Mouse (Mus musculus): Measurements from ENCODE around the gene Pex5l. TPM values are rescaled to one million over a fixed set of nuclear protein-coding genes. Genes with fewer than 3 reads are reported as not detected.

Gene Pex5l
- polyA plus RNA-seq, 1 experiment: 0.04 TPM

DNA sequence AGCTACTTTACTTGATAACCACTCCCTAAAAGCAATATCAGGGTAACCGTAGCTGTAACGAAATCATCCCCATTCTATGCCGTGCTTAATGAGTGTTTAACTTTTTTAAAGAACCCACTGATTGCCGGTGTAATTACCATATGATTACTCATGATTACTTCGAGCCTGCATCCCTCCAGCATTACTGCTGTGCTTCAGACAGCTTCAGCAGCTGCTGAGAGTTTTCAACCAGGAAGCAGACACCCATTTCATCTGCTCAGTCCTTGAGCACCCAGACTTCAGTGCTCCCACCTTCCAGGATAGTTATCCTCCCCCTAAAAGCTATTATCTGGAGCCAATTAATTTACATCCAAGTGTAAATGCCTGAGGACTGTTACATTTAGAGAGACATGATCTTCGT, 218.9 kb downstream of the Pex5l start:
- TF ChIP-seq POLR2AphosphoS2 (IDR thresholded peaks at IDR 0.05; ENCODE audit: insufficient read length, low read depth) (no peak), MYOD1 (IDR thresholded peaks at IDR 0.05; ENCODE audit: control insufficient read depth in 1 of 3, insufficient read length in 2 of 3, low read depth in 2 of 3) (no peak), CEBPB (IDR thresholded peaks at IDR 0.05; ENCODE audit: insufficient read depth, poor library complexity, severe bottlenecking) (no peak), TCF12 (IDR thresholded peaks at IDR 0.05; ENCODE audit: insufficient read depth, poor library complexity, severe bottlenecking) (no peak), E2F4 (IDR thresholded peaks at IDR 0.05; ENCODE audit: insufficient read depth) (no peak), MAX (IDR thresholded peaks at IDR 0.05; ENCODE audit: low read depth) (no peak), TCF3 (IDR thresholded peaks at IDR 0.05; ENCODE audit: insufficient read length, low read depth) (no peak), USF1 (IDR thresholded peaks at IDR 0.05; ENCODE audit: low read depth) (no peak), SRF (IDR thresholded peaks at IDR 0.05; ENCODE audit: control insufficient read depth, insufficient read length, low read depth) (no peak), POLR2A (IDR thresholded peaks at IDR 0.05; ENCODE audit: insufficient read length, low read depth) (no peak), MYOG (IDR thresholded peaks at IDR 0.05; ENCODE audit: control insufficient read depth in 1 of 3, insufficient read depth in 1 of 3, insufficient read length in 2 of 3, low read depth in 2 of 3) (no peak), REST (IDR thresholded peaks at IDR 0.05; ENCODE audit: insufficient read depth, insufficient read length) (no peak)
- no peaks in the 10 kb centered on the region for H3K79me2 ChIP-seq (ENCODE audit: control insufficient read depth, insufficient read depth)
- H3K4me3 ChIP-seq: no peak overlapping the region
- H3ac ChIP-seq (ENCODE audit: control insufficient read depth, insufficient read length): no peak overlapping the region
- H3K36me3 ChIP-seq (ENCODE audit: control insufficient read depth, insufficient read depth): no peaks in the 10 kb centered on the region
- H3K4me2 ChIP-seq (ENCODE audit: low read depth): no peak overlapping the region
- no peaks in the 10 kb centered on the region for H3K27me3 ChIP-seq (ENCODE audit: control insufficient read depth, insufficient read depth, insufficient read length)

DNA sequence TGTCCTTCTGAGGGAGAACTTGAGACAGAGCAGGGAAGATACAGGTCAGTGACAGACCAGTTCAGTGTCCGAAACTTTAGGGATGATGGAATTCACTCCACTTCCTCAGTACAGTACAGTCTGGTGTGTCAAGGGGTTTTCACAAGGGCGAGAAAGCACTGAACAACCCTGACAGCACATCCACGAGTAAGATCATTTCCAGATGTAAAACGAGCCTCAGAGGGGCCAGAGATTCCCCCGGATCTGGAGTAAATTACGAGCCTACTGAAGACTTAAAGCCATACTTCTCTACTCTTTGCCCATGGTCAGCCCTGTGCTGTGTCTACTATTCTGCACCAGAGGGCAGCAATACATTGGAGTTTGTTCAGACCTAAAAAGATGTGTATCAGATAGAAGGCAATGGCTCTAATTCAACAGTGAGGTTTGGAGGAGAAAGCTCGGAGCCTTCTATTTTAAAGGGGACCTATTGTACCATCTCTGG, 232.9 kb downstream of the Pex5l start:
- no peak for TF ChIP-seq REST (IDR thresholded peaks at IDR 0.05; ENCODE audit: insufficient read depth, insufficient read length)
- no peak for TF ChIP-seq MYOD1 (IDR thresholded peaks at IDR 0.05; ENCODE audit: control insufficient read depth in 1 of 3, insufficient read length in 2 of 3, low read depth in 2 of 3)
- no peak for TF ChIP-seq TCF12 (IDR thresholded peaks at IDR 0.05; ENCODE audit: insufficient read depth, poor library complexity, severe bottlenecking)
- TF ChIP-seq MAX (IDR thresholded peaks at IDR 0.05; ENCODE audit: low read depth): no peak
- no peak for TF ChIP-seq E2F4 (IDR thresholded peaks at IDR 0.05; ENCODE audit: insufficient read depth)
- no peak for TF ChIP-seq POLR2A (IDR thresholded peaks at IDR 0.05; ENCODE audit: insufficient read length, low read depth)
- TF ChIP-seq MYOG (IDR thresholded peaks at IDR 0.05; ENCODE audit: control insufficient read depth in 1 of 3, insufficient read depth in 1 of 3, insufficient read length in 2 of 3, low read depth in 2 of 3): no peak
- TF ChIP-seq USF1 (IDR thresholded peaks at IDR 0.05; ENCODE audit: low read depth): no peak
- TF ChIP-seq CEBPB (IDR thresholded peaks at IDR 0.05; ENCODE audit: insufficient read depth, poor library complexity, severe bottlenecking): no peak
- no peak for TF ChIP-seq SRF (IDR thresholded peaks at IDR 0.05; ENCODE audit: control insufficient read depth, insufficient read length, low read depth)
- no peak for TF ChIP-seq POLR2AphosphoS2 (IDR thresholded peaks at IDR 0.05; ENCODE audit: insufficient read length, low read depth)
- H3K4me2 ChIP-seq (ENCODE audit: low read depth): no peak overlapping the region
- H3K4me3 ChIP-seq: no peak overlapping the region
- no peaks in the 10 kb centered on the region for H3K27me3 ChIP-seq (ENCODE audit: control insufficient read depth, insufficient read depth, insufficient read length)
- H3ac ChIP-seq (ENCODE audit: control insufficient read depth, insufficient read length): no peak overlapping the region
- H3K79me2 ChIP-seq (ENCODE audit: control insufficient read depth, insufficient read depth): no peaks in the 10 kb centered on the region
- H3K36me3 ChIP-seq (ENCODE audit: control insufficient read depth, insufficient read depth): no peaks in the 10 kb centered on the region

DNA sequence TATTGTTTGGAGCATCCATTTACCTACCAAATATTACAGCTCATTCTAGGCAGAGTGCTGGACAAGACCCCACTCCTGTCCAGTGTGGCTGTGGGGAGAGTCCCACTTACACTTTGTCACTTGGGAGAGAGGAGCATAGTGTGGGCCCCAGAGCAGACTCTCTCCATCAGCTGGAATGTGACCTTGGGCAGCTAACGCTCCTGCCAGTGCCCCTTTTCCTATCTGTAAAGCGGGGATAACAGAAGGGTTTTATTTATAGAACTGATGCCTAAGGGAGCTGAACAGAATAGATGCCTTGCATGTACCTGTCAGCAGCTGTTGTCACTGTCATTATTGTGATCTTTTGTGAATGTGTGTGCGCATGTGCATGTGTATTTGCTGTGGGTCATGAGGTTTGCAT, 234.6 kb downstream of the Pex5l start:
- Histone ChIP-seq H3K79me2 (ENCODE audit: control insufficient read depth, insufficient read depth) (no peaks in the 10 kb centered on the region), H3K36me3 (ENCODE audit: control insufficient read depth, insufficient read depth) (no peaks in the 10 kb centered on the region), H3K27me3 (ENCODE audit: control insufficient read depth, insufficient read depth, insufficient read length) (no peaks in the 10 kb centered on the region), H3K4me3 (no peak overlapping the region), H3ac (ENCODE audit: control insufficient read depth, insufficient read length) (no peak overlapping the region), H3K4me2 (ENCODE audit: low read depth) (no peak overlapping the region)
- no peak for TF ChIP-seq USF1 (IDR thresholded peaks at IDR 0.05; ENCODE audit: low read depth)
- no peak for TF ChIP-seq POLR2A (IDR thresholded peaks at IDR 0.05; ENCODE audit: insufficient read length, low read depth)
- TF ChIP-seq SRF (IDR thresholded peaks at IDR 0.05; ENCODE audit: control insufficient read depth, insufficient read length, low read depth): no peak
- TF ChIP-seq MAX (IDR thresholded peaks at IDR 0.05; ENCODE audit: low read depth): no peak
- TF ChIP-seq MYOG (IDR thresholded peaks at IDR 0.05; ENCODE audit: control insufficient read depth in 1 of 3, insufficient read depth in 1 of 3, insufficient read length in 2 of 3, low read depth in 2 of 3): no peak
- TF ChIP-seq POLR2AphosphoS2 (IDR thresholded peaks at IDR 0.05; ENCODE audit: insufficient read length, low read depth): no peak
- no peak for TF ChIP-seq MYOD1 (IDR thresholded peaks at IDR 0.05; ENCODE audit: control insufficient read depth in 1 of 3, insufficient read length in 2 of 3, low read depth in 2 of 3)
- TF ChIP-seq CEBPB (IDR thresholded peaks at IDR 0.05; ENCODE audit: insufficient read depth, poor library complexity, severe bottlenecking): no peak
- no peak for TF ChIP-seq REST (IDR thresholded peaks at IDR 0.05; ENCODE audit: insufficient read depth, insufficient read length)
- no peak for TF ChIP-seq TCF12 (IDR thresholded peaks at IDR 0.05; ENCODE audit: insufficient read depth, poor library complexity, severe bottlenecking)
- TF ChIP-seq E2F4 (IDR thresholded peaks at IDR 0.05; ENCODE audit: insufficient read depth): no peak
- no peak for TF ChIP-seq TCF3 (IDR thresholded peaks at IDR 0.05; ENCODE audit: insufficient read length, low read depth)

DNA sequence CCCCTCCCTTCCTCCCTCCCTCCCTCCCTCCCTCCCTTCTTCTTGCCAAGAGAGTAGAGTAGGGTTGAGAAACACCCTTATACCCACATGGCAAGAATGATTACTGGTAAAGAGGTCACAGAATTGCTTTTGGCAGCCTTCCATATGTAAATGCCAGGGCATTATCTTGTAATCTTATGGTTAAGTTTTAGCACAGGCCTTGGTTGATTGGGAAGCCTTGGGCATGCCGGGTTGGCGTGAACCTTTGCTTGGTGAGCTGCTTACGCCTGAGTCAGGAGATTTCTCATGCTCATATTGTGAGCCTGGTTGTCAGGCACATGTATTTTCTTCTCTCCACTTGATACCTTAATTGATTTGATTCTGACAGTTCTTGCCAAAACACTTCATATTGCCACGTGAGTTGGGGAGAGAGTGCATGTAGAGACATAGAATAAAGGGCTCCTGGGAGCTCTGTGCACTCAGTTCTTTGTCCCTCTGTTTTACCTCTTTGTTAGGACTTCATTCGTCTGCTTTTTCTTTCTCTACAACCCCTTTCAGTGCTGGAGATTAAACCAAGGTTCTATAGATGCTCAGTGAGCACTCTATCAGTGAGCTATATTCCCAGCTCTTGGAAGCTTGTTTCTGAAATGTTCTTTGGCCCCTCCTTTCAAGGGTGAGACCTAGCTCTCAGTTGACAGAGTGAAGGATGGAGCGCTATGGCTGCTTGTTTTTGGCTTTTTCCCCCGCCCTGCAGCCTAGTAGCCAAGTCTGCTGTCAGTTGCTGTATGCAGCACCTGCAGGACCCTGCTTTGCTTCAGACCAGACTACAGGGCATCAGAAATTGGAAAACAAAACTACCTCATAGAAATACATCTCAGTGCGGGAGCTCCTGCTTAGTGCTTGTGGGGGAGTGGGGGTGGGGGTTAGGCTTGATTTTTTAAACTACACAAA, 236.9 kb downstream of the Pex5l start:
- Histone ChIP-seq H3ac (ENCODE audit: control insufficient read depth, insufficient read length) (no peak overlapping the region), H3K4me2 (ENCODE audit: low read depth) (no peak overlapping the region)
- TF ChIP-seq TCF12 (IDR thresholded peaks at IDR 0.05; ENCODE audit: insufficient read depth, poor library complexity, severe bottlenecking) (no peak), POLR2AphosphoS2 (IDR thresholded peaks at IDR 0.05; ENCODE audit: insufficient read length, low read depth) (no peak), MYOD1 (IDR thresholded peaks at IDR 0.05; ENCODE audit: control insufficient read depth in 1 of 3, insufficient read length in 2 of 3, low read depth in 2 of 3) (no peak), REST (IDR thresholded peaks at IDR 0.05; ENCODE audit: insufficient read depth, insufficient read length) (no peak), SRF (IDR thresholded peaks at IDR 0.05; ENCODE audit: control insufficient read depth, insufficient read length, low read depth) (no peak), POLR2A (IDR thresholded peaks at IDR 0.05; ENCODE audit: insufficient read length, low read depth) (no peak), TCF3 (IDR thresholded peaks at IDR 0.05; ENCODE audit: insufficient read length, low read depth) (no peak), CEBPB (IDR thresholded peaks at IDR 0.05; ENCODE audit: insufficient read depth, poor library complexity, severe bottlenecking) (no peak), MYOG (IDR thresholded peaks at IDR 0.05; ENCODE audit: control insufficient read depth in 1 of 3, insufficient read depth in 1 of 3, insufficient read length in 2 of 3, low read depth in 2 of 3) (no peak), USF1 (IDR thresholded peaks at IDR 0.05; ENCODE audit: low read depth) (no peak), E2F4 (IDR thresholded peaks at IDR 0.05; ENCODE audit: insufficient read depth) (no peak), MAX (IDR thresholded peaks at IDR 0.05; ENCODE audit: low read depth) (no peak)

More for the DNA sequence above, 236.9 kb downstream of the Pex5l start:
- H3K4me3 ChIP-seq: no peak overlapping the region
- no peaks in the 10 kb centered on the region for H3K27me3 ChIP-seq (ENCODE audit: control insufficient read depth, insufficient read depth, insufficient read length)
- no peaks in the 10 kb centered on the region for H3K79me2 ChIP-seq (ENCODE audit: control insufficient read depth, insufficient read depth)
- no peaks in the 10 kb centered on the region for H3K36me3 ChIP-seq (ENCODE audit: control insufficient read depth, insufficient read depth)

Data from myocyte (in vitro differentiated cells).